Mouse (Mus musculus) kidney, postnatal 36 days (tissue): ENCODE measurements around the gene Stab1.
A peak's percentile ranks its signal among the peaks of the same experiment; 100 is the strongest.

ENCODE experiments used
- DNase-seq, 2 experiments: peaks; one replicate each; pipeline ENCODE4 v3.0.0; 2021 to 2022; ENCODE audit warnings: mixed read lengths in 2 of 2

Gene Stab1

DNA sequence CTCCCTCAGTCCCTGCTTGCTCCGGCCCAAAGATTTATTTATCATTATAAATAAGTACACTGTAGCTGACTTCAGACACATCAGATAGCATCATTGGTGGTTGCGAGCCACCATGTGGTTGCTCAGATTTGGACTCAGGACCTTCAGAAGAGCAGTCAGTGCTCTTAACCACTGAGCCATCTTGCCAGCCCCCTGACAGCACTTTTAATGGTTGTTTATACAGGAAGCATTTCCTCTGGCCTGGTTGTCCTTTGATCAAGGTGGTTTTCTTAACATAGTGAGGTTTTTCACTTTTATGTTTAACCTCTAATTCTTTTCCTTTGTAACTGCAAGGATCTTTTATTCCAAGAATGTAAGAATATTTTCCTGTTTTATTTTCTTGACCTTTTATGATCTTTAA, 26.0 kb upstream of the Stab1 start:
- no peak for DNase-seq

DNA sequence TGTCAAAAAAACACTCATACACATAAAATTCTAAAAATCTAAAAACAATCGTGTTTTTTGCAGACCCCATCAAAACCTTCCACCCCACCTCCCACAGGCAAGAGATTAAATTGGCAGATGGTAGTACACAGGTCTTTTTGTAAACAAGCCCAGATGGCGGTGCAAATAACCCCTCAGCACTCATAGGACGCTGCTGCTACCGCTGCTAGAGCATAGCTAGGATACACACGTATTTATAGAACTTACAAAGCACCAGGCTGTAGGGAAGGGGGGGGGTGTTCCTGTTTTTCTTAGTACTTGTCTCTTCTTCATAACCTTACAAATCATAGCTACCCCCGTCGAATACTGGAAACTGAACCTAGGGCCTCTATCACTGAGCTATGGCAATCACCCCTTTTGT, 25.4 kb upstream of the Stab1 start:
- DNase-seq = no peak

DNA sequence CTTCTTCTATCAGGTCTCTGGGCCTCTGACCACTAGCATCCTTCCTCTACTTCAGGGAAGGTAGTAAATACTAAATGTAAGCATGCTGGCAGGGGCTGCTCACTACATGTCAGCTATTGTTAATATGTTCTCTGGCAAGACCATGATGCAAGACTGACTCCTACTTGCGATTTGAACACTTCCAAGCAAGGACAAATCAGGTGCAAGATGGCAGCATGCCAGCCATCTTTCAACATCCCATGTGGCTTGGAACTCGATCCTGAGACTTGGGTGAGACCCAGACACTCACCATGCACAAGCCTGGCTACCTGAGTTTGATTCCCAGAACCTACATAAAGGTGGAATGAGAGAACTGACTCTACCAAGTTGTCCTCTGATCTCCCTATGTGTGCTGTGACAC, 23.5 kb upstream of the Stab1 start:
- DNase-seq = no peak

DNA sequence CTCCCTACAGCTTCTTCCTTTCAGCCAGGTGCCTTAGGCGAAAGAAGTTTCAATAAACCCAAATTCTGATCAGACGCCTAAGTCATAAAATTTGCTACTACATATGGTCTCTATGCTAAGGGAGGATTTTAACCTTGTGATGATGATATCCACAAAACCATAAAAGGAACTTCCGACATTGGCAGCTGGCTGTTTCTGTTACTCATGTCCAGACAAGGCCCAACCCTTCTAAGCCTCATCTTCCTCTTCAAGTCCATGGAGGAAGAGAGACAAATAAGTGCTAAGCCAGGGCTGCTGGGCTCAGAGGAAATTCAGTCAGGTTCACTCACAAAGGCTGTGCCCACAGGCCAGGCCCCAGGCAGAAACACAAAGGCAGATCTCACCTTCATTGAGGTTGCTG, 20.9 kb upstream of the Stab1 start:
- no peak for DNase-seq

DNA sequence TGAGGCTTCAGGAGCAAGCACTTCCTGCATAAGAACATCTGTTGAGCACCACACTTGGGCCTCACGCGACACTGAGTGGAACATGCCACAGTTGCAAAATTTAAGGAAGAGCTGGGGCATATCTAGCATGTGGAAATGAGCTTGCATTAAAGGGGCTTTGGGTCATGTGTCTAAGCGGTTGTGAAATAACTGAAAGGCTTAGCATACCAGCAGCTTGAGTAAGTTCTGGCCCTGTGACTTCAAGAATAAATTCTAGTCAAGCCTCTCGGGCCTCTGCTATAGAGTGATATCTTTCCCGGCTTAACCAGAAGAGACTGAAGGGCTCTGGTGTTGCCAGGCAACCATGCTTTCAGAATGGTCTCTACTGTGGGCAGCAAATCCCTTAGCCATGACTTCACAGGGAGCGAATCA, 20.3 kb upstream of the Stab1 start:
- DNase-seq = peak in 1 of 2 experiments; percentile 51

DNA sequence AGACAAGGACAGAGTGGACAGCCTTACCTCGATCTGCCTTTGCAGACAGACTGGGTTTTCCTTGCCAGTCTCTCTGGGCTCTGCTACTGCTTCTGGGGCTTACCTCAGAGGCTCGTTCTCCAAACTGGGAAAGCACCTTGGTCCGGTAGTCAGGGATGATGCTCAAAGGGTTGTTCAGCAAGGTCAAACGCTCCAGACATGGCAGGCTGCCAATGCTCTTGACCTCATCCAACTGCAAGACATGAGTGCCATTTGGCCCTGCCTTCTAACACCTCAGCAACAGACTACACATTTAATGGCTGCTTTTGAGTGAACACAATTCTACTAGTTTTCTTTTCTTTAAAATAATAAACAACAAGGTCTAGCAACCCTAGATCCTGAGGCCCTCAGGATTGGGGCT, 18.2 kb upstream of the Stab1 start:
- peak; percentile 87 to 88 for DNase-seq

DNA sequence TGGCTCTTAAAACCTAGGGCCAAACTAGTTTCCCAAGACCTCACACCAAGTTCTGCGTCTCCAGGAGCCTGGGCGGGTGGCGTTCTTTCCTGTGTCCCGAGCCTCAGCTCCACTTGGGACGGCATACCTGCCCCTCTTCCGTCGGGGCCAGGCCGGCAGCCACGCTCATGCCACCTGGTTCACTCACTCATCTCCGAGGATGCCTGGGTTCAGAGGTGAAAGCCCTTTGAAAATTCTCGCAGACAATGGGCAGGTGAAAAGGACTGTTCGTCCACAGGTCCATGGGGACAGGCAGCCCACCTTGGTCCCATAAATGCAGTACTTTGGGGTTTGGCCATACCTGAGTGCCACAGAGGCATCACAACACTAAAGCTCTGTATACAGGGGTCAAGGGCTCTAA, 15.8 kb upstream of the Stab1 start:
- no peak for DNase-seq

DNA sequence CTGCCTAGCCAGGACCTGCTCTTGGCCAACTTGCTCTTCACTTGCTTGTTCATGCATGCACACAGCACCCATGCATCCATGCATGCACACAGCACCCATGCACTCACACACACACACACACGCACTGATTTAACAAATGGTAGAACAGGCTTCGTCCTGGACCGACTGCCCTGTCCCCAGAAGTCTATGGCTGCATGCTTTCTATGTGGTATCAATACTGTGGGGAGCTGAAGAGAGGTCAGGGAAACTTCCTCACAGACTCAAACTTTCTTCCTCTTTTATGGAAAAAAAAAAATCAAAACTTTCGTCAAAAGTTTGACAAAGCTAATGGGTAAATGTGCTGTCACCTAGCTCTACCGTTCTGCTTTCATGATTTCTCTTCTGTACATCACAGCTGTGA, 15.1 kb upstream of the Stab1 start:
- DNase-seq = no peak

DNA sequence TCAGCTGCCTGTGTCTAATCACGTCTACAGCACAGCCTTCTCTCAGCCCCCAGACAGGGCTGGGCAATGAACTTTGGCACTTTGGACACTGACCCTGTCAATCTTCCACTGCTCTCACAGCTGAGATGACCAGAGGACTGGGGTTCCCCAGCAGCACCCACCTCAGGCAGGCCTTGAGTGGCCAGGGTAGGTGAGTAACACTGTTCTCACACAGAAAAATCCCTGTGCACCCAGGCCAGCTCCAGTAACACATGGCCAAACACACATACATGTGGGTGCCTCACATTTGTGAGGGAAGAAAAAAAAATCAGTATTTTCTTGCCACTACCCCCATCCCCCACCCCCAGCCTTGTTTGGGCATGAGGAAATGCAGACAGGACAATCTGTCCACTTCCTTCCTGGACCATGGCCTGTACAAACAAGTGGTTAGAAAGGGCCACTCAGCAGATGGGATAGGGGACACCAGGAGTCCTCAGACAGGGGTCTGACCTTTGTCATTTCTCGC, 14.4 kb upstream of the Stab1 start:
- peak; percentile 76 to 82 for DNase-seq

DNA sequence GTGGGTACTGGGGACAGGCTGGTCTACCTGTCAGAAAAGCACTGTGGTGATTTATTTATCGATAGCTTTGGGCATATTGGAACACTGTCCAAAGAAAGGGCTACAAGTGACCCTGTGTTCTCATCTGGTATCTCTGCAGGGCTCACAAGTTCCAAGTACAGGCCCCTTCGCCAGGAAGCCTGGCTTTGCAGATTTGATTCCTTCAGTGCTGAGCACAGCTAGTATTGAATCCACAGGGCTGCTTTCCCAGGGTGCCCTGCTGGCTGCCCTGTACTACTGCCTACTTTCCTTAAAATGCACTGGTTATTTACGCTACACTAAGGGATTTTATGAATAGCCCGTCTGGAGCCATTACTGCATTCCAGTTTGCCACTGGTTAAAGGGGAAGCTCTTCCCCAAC, 13.1 kb upstream of the Stab1 start:
- peak; percentile 29 to 32 for DNase-seq

DNA sequence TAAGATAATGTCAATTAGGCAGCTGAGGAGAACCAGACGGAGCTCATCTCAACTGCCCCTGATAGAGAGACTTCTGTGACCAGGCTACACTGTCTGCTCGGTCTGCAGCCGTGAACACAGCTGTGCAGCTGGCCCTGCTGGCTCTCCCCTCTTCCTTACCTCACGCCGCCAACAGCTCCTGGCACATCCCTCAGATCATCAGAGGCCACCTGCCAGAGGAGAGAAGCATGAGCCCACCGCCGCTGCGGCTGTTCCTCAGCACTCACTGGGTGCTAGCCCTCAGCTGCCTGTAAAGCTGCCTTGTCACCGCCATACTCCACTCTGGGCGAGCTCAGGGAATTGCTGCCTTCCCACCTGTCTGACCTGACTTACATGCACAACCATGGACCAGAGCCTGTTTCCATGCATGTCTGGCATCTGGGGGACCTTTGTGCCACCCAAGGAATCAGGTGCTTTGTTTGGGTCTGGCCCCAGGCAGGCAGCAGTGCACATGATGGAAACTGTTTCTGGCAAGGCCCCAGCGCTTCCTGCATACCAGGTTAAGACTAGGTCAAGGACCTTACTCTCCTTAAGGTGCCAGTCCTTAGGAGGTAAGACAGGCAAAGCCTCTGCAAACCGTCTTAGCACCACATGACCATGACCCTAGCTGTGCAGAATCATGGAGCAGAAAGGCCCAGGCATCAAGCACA, 11.4 kb upstream of the Stab1 start:
- peak; percentile 89 to 91 for DNase-seq

DNA sequence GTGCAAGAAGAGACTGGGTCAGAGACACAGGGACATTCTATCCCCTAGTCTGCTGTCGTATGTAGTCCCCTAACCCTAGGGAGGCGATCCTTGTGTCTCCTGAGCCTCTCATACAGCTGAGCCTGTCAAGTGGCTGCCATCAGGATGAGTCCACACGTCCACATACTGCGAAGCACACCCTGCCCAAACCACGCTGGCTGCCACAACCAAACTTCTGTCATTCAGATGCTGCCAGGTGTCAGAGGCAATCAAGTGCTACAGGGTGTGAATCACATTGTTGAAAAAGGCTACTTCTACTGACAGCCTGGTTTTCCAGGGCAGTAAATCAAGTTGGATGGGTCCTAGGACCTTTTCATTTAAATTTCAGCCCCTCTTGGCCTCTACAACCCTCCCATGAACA, 9.3 kb upstream of the Stab1 start:
- no peak for DNase-seq

DNA sequence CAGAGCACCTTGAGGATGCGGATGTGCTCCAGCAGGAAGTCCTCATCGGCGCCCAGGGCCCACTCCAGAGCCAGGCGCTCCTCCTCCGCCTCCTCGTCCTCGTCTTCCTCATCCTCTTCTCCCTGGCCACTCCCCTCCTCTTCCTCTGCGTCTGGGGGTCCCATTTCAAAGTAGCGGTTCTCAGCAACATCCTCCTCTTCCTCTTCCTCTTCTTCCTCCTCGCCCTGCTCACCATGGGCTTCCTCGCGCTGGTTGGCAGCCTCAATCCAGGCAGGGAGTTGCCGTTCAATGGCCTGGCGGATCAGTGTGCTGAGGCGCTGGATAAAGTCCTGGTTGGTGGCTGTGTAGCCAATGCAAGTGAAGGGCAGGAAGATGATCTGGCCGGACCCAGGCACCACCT, 8.8 kb upstream of the Stab1 start:
- no peak for DNase-seq

DNA sequence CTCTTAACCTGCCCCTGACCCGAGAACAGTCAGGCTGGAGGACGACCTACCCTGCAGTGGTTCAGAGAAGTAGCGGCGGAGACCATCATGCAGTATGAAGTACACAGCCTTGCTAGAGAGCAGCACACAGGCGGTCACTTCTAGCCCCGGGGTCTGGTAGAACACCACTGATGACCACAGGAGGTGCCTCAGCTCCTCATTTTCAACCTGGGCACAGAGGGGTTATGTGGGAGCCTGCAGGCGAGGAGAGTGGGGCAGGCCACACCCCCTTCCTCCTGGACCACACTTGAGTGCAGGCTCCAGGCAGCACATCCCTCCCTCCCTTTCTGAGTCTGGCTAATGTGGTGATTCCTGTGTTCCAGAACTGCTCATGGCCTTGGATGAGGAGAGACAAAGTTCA, 5.1 kb upstream of the Stab1 start:
- no peak for DNase-seq

DNA sequence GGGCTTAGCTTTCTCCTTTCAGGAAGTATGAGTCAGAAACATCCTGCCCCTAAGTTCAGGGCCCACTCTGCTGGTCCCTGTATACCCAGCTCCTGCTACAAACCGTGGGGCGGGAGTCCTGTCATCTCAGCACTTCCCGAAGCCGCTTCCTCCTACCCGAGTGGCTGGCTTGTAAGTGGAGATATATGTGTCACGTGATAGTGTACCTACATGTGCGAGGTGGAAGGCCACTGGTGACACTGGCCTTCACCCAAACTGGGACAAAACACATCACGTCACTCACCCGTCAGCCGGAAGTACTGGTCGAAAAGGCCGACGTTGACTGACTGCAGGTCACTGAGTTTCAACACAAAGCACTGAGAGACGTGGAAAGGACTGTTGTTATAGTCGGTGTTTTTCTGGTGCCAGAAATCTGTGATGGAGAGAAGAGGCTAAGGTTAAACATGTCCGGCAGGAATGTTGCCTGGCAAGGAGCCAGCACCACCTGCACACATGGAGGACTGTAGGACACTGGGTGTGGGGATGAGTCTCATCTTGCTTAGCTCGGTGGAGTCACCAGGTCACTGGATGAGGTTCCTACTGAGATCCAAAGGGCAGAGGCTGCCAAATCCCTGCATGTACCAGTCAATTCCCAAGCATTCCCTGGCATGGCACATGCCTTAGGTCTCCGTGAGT, 4.5 kb upstream of the Stab1 start:
- peak; percentile 61 to 63 for DNase-seq

DNA sequence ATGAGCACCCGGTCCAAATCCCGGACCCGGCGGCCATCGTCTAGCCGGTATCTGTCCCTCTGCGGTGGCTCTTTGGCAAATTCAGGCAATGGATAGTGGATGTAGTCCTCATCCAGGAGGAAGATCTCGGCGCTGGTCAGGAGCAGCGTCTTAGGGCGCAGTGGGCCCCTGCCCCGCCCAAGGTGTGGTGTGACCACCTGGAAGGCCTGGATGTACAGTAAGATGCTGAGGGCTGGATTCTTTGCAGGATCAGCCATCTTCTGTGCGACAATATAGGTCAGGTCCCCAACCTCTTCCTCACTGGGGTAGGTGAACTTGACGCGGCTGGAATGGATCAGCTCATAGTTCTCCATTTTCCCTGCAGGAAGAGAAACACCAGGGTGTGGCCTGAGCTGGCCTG, 3.4 kb upstream of the Stab1 start:
- DNase-seq = no peak

DNA sequence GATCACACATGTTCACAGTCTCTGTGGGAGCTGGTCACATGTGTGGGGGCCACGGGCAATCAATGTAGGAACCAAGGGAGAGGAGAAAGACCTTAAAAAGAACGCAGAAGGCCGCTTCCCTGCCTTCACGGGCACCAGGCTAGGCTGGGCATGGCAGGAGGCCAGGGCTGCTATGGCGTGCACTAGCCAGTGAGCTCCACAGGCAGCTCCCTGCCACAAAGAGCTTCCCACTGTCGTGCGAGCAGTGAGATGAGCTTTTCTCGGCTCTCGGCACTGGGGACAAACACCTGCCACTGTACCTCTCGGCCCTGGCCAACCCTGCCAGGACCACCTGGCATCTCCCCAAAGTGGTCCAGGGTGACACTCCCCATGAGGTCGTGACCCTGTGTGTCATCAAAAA, 2.9 kb upstream of the Stab1 start:
- DNase-seq = peak in 1 of 2 experiments; percentile 37

DNA sequence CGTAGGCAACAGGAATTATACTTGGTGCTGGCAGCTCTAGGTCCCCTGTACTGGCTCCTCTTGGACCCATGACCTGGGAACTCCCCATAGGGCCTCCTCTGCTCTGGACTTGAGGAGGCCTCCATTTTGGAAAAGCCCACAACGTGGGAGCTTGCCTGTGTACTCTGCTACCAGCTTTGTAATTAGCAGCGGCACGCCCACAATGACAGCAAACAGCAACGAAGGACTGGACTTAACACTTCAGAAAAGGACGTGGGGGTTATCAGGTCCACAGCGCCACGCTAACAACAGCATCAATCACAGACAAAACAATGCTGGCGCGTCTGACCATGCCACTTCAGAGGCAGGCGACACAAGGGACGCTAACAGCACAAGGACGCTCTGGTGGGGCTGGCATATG, 2.5 kb upstream of the Stab1 start:
- no peak for DNase-seq

DNA sequence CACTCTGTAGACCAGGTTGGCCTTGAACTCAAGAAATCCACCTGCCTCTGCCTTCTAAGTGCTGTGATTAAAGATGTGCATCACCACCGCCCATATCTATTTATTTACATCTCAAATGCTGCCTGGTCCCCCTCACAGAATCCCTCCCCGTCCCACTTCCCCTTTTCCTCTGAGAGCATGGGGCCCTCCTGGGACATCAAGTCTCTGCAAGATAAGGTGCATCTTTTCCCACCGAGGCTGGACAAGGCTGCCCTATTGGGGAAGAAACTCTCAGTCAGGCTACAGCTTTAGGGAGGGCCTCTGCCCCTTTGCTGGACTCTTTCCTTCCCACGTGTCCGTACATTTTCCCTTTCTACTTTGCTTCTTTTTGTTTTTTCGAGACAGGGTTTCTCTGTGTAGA, 1.1 kb upstream of the Stab1 start:
- DNase-seq = no peak

DNA sequence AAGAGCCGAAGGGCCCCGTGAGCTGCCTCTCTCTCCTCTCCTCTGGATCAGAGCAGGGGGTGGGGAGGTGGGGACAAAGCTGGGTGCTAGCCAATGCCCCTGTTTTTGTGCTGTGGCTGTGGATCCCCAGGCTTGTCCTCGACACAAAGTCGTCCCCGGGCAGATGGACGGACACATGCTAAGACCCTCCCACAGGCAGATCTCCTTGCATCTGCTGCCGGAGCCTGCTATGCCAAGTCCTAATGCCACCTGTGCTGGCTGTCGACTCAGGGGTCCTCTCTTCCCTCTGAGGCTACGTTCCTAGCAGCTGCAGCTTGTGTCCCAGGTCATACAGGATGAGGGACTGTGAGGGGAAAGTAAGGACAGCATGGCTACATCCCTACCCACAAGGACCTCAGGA, 1.6 kb downstream of the Stab1 start:
- no peak for DNase-seq

DNA sequence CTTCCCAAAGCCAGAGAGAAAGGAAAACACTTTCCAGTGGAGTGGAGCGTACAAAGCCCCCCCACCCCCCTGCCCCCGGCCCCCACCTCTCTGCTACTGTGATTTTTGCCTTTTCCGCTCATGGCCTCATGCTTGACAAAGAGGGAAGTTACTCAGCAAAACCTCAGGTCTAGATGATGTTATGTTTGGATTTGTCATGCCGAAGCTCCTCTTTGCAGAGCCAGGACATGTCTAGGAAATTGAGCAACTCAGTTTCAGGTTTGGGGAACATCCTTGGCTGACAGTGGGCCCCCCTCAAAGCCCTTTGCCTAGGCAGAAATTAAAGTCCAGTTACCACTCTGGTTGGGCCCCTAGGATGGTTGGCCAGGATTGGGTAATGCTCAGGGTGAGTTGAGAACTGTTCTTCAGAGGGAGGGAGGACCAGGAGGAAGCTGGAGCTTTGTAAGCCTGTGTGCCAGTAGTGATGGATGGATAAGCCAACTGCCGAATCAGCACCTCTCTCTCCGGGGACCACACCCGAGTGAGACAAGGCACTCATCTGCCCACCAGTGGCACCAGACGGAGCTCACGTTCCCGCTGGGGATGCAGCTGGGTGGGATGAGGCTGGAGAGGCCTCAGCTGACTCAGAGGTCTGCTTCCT, 2.3 kb downstream of the Stab1 start:
- no peak for DNase-seq

DNA sequence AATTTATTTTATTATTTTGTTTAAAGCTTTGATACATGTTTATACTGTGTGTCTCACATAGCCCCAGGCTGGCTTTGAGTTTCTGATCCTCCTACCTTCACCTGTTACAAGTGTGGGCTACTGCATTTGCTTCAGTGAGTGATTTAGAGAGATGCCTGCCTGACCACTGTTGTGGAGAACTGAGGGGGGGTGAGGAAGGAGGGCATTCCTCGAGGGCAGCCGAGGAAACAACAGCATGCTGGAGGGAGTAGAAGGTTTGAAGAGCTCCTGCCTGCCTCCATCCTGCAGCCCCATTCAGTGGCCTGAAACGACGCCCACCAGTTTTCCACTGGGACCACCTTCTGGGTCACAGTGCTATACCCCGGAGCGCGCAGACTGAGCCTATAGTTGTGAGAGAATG, 3.0 kb downstream of the Stab1 start:
- no peak for DNase-seq

DNA sequence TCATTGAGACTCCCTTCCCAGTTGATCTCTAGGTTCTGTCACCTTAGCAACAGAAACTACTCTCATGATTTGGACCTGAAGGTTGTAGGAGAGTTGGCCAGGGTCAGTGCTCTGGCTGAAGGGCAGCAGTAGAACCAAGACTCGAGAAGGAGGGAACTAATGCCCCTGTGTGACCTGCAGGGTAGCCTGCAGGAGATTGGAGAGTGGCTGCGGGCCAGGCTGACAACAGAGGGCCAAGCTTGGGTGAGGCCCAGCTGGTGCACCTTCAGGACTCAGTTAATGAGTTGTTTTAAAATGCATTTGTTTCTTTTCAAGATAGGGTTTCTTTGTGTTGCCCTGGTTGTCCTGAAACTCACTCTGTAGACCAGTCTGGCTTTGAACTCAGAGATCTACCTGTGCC, 3.4 kb downstream of the Stab1 start:
- peak in 1 of 2 experiments; percentile 49 for DNase-seq

DNA sequence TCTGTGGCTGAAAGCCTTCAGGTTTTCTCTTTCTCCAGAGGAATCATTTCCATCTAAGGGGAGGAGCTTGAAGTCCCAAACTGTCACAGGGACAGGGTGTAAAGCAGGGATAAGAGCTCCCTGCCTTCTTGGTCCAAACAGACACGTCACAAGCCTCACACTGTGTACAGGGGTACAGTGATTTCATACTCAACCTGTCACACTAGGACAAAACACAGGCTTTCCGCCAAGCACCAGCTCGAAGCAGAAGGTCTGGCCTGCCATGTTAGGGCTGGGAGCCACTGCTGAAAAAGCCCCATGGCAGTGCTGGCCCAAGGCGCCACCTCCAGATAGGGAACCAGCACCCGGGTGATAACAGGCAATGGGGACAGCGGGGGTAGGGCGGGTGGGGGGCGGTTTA, 4.4 kb downstream of the Stab1 start:
- no peak for DNase-seq
